Mouse (Mus musculus) thymus, postnatal 25 days (tissue): ENCODE measurements around the gene P2rx7.

Experiments used
- DNase-seq: peaks from one replicate; pipeline ENCODE4 v3.0.0; 2022

Gene P2rx7

GRCm38 (mm10) chr5:122643701-122644100 is at the start of gene P2rx7:
TSS of gene P2rx7 (plus strand) at chr5:122643911.
- no peak for DNase-seq

- no peak for DNase-seq
Measured at GRCm38 (mm10) chr5:122595470-122595869, 48.2 kb upstream of the P2rx7 start.

- DNase-seq = peak; percentile 62
Measured at GRCm38 (mm10) chr5:122602233-122602632, 41.5 kb upstream of the P2rx7 start.

- no peak for DNase-seq
Measured at GRCm38 (mm10) chr5:122604894-122605293, 38.8 kb upstream of the P2rx7 start.

GRCm38 (mm10) chr5:122611651-122612050 is 32.1 kb upstream of the P2rx7 start:
- DNase-seq = no peak

GRCm38 (mm10) chr5:122613908-122614732 is 29.6 kb upstream of the P2rx7 start, which contains the start of gene Ift81:
TSS of gene Ift81 (minus strand) at chr5:122614518.
- DNase-seq = peak; percentile 97

- no peak for DNase-seq
Measured at GRCm38 (mm10) chr5:122617718-122618117, 26.0 kb upstream of the P2rx7 start.

- no peak for DNase-seq
Measured at GRCm38 (mm10) chr5:122619686-122620296, 23.9 kb upstream of the P2rx7 start.

GRCm38 (mm10) chr5:122621376-122621886 is 22.3 kb upstream of the P2rx7 start:
- no peak for DNase-seq

GRCm38 (mm10) chr5:122622526-122622925 is 21.2 kb upstream of the P2rx7 start:
- no peak for DNase-seq

- DNase-seq = no peak
Measured at GRCm38 (mm10) chr5:122623861-122624260, 19.9 kb upstream of the P2rx7 start.

- DNase-seq = no peak
Measured at GRCm38 (mm10) chr5:122624952-122625479, 18.7 kb upstream of the P2rx7 start.

- DNase-seq = no peak
Measured at GRCm38 (mm10) chr5:122625565-122626252, 18.0 kb upstream of the P2rx7 start.

GRCm38 (mm10) chr5:122627243-122627642 is 16.5 kb upstream of the P2rx7 start:
- peak; percentile 84 for DNase-seq

- DNase-seq = no peak
Measured at GRCm38 (mm10) chr5:122635228-122635627, 8.5 kb upstream of the P2rx7 start.

- no peak for DNase-seq
Measured at GRCm38 (mm10) chr5:122636308-122636707, 7.4 kb upstream of the P2rx7 start.

GRCm38 (mm10) chr5:122636958-122637357 is 6.8 kb upstream of the P2rx7 start:
- DNase-seq = no peak

- DNase-seq = no peak
Measured at GRCm38 (mm10) chr5:122638296-122638695, 5.4 kb upstream of the P2rx7 start.

GRCm38 (mm10) chr5:122639517-122639916 is 4.2 kb upstream of the P2rx7 start:
- no peak for DNase-seq

- DNase-seq = no peak
Measured at GRCm38 (mm10) chr5:122639986-122640385, 3.7 kb upstream of the P2rx7 start.

GRCm38 (mm10) chr5:122644111-122644607 is 448 bp downstream of the P2rx7 start:
- DNase-seq = peak; percentile 54

GRCm38 (mm10) chr5:122645290-122645689 is 1.6 kb downstream of the P2rx7 start:
- DNase-seq = no peak

- DNase-seq = peak; percentile 33
Measured at GRCm38 (mm10) chr5:122646050-122646449, 2.3 kb downstream of the P2rx7 start.
